Mouse (Mus musculus): Measurements from ENCODE around the gene Defb46. TPM values are rescaled to one million over a fixed set of nuclear protein-coding genes. Genes with fewer than 3 reads are reported as not detected.

Gene Defb46
- polyA plus RNA-seq (2012): not detected in 2 replicates

- Histone ChIP-seq H3K4me1 (ENCODE audit: control insufficient read depth) (no peaks in the 10 kb centered on the region), H3K4me3 (replicated peaks) (no peak within 1 kb of the TSS), H3K36me3 (ENCODE audit: control insufficient read depth) (no peaks in the 10 kb centered on the region), H3K27me3 (ENCODE audit: control insufficient read depth) (no peaks in the 10 kb centered on the region), H3K9me3 (ENCODE audit: control insufficient read depth, low read length) (no peaks in the 10 kb centered on the region)
- TF ChIP-seq TAL1 (IDR thresholded peaks at IDR 0.05; ENCODE audit: low read length) (no peak), GATA1 (IDR thresholded peaks at IDR 0.05; ENCODE audit: low read length) (no peak)
Measured at GRCm38 (mm10) chr8:19239616-19240015, at the start of gene Defb46. Defb46 (plus strand) TSS chr8:19239916.

GRCm38 (mm10) chr8:19225161-19225560 lies 14.6 kb upstream of the Defb46 start, which contains the start of gene Defb6:
Defb6 (plus strand) TSS chr8:19225478.
- H3K36me3 ChIP-seq (ENCODE audit: control insufficient read depth): no peaks in the 10 kb centered on the region
- H3K4me3 ChIP-seq (replicated peaks): no peak within 1 kb of the TSS
- TF ChIP-seq GATA1 (IDR thresholded peaks at IDR 0.05; ENCODE audit: low read length) (no peak), TAL1 (IDR thresholded peaks at IDR 0.05; ENCODE audit: low read length) (no peak)
- H3K27me3 ChIP-seq (ENCODE audit: control insufficient read depth): no peaks in the 10 kb centered on the region
- no peaks in the 10 kb centered on the region for H3K4me1 ChIP-seq (ENCODE audit: control insufficient read depth)
- H3K9me3 ChIP-seq (ENCODE audit: control insufficient read depth, low read length): peaks cover 6% of the 10 kb centered on the region; the same call in 1 of the 2 replicates

- Histone ChIP-seq H3K4me1 (ENCODE audit: control insufficient read depth) (no peaks in the 10 kb centered on the region), H3K4me3 (replicated peaks) (no peak overlapping the region), H3K27me3 (ENCODE audit: control insufficient read depth) (no peaks in the 10 kb centered on the region), H3K36me3 (ENCODE audit: control insufficient read depth) (no peaks in the 10 kb centered on the region), H3K9me3 (ENCODE audit: control insufficient read depth, low read length) (no peaks in the 10 kb centered on the region)
- TF ChIP-seq TAL1 (IDR thresholded peaks at IDR 0.05; ENCODE audit: low read length): no peak
- no peak for TF ChIP-seq GATA1 (IDR thresholded peaks at IDR 0.05; ENCODE audit: low read length)
Measured at GRCm38 (mm10) chr8:19238101-19238500, 1.6 kb upstream of the Defb46 start.

GRCm38 (mm10) chr8:19247280-19247679 lies 7.6 kb downstream of the Defb46 start, which contains the start of gene Defb5:
Defb5 (plus strand) TSS chr8:19247580.
- Histone ChIP-seq H3K27me3 (ENCODE audit: control insufficient read depth) (no peaks in the 10 kb centered on the region), H3K4me3 (replicated peaks) (no peak within 1 kb of the TSS), H3K36me3 (ENCODE audit: control insufficient read depth) (no peaks in the 10 kb centered on the region), H3K9me3 (ENCODE audit: control insufficient read depth, low read length) (no peaks in the 10 kb centered on the region), H3K4me1 (ENCODE audit: control insufficient read depth) (no peaks in the 10 kb centered on the region)
- TF ChIP-seq TAL1 (IDR thresholded peaks at IDR 0.05; ENCODE audit: low read length) (no peak), GATA1 (IDR thresholded peaks at IDR 0.05; ENCODE audit: low read length) (no peak)

- Histone ChIP-seq H3K4me1 (ENCODE audit: control insufficient read depth) (no peaks in the 10 kb centered on the region), H3K4me3 (replicated peaks) (no peak overlapping the region), H3K9me3 (ENCODE audit: control insufficient read depth, low read length) (no peaks in the 10 kb centered on the region), H3K36me3 (ENCODE audit: control insufficient read depth) (no peaks in the 10 kb centered on the region), H3K27me3 (ENCODE audit: control insufficient read depth) (no peaks in the 10 kb centered on the region)
- no peak for TF ChIP-seq TAL1 (IDR thresholded peaks at IDR 0.05; ENCODE audit: low read length)
- no peak for TF ChIP-seq GATA1 (IDR thresholded peaks at IDR 0.05; ENCODE audit: low read length)
Measured at GRCm38 (mm10) chr8:19258136-19258535, 18.4 kb downstream of the Defb46 start.

GRCm38 (mm10) chr8:19259667-19260066 lies 20.0 kb downstream of the Defb46 start:
- H3K4me3 ChIP-seq (replicated peaks): no peak overlapping the region

More at GRCm38 (mm10) chr8:19259667-19260066, 20.0 kb downstream of the Defb46 start:
- no peaks in the 10 kb centered on the region for H3K36me3 ChIP-seq (ENCODE audit: control insufficient read depth)
- no peaks in the 10 kb centered on the region for H3K27me3 ChIP-seq (ENCODE audit: control insufficient read depth)
- no peaks in the 10 kb centered on the region for H3K4me1 ChIP-seq (ENCODE audit: control insufficient read depth)
- TF ChIP-seq GATA1 (IDR thresholded peaks at IDR 0.05; ENCODE audit: low read length) (no peak), TAL1 (IDR thresholded peaks at IDR 0.05; ENCODE audit: low read length) (no peak)
- H3K9me3 ChIP-seq (ENCODE audit: control insufficient read depth, low read length): no peaks in the 10 kb centered on the region

Other genes with a start within 250 kb of the Defb46 start
- not detected in 2 replicates for gene Defb37, start 248.9 kb upstream of the Defb46 start, polyA plus RNA-seq (2012)
- gene Defb38, start 213.3 kb upstream of the Defb46 start, polyA plus RNA-seq (2012): not detected in 2 replicates
- not detected in 2 replicates for gene Defb39, start 175.1 kb upstream of the Defb46 start, polyA plus RNA-seq (2012)
- gene Defb12, start 125.1 kb upstream of the Defb46 start, polyA plus RNA-seq (2012): not detected in 2 replicates
- gene Defb34, start 116.2 kb upstream of the Defb46 start, polyA plus RNA-seq (2012): not detected in 2 replicates
- gene Gm45826, start 99.1 kb upstream of the Defb46 start, polyA plus RNA-seq (2012): not detected in 2 replicates
- gene Defb14, start 45.6 kb upstream of the Defb46 start, polyA plus RNA-seq (2012): not detected in 2 replicates
- gene Defb4, start 41.2 kb upstream of the Defb46 start, polyA plus RNA-seq (2012): not detected in 2 replicates
- gene Defb6, start 14.4 kb upstream of the Defb46 start, polyA plus RNA-seq (2012): not detected in 2 replicates
- gene Defb5, start 7.7 kb downstream of the Defb46 start, polyA plus RNA-seq (2012): not detected in 2 replicates
- not detected in 2 replicates for gene Defb3, start 53.4 kb downstream of the Defb46 start, polyA plus RNA-seq (2012)
- not detected in 2 replicates for gene Defb8, start 207.7 kb downstream of the Defb46 start, polyA plus RNA-seq (2012)

All from erythroblast, embryonic 14.5 days (primary cell).